Mouse (Mus musculus) right cerebral cortex, postnatal 10 days (tissue): ENCODE measurements around the gene Mok.

ENCODE experiments used
- DNase-seq, 2 experiments: peaks; one replicate each; pipeline ENCODE4 v3.0.0; 2021; ENCODE audit warnings: low spot score in 2 of 2

The Mok gene

DNA sequence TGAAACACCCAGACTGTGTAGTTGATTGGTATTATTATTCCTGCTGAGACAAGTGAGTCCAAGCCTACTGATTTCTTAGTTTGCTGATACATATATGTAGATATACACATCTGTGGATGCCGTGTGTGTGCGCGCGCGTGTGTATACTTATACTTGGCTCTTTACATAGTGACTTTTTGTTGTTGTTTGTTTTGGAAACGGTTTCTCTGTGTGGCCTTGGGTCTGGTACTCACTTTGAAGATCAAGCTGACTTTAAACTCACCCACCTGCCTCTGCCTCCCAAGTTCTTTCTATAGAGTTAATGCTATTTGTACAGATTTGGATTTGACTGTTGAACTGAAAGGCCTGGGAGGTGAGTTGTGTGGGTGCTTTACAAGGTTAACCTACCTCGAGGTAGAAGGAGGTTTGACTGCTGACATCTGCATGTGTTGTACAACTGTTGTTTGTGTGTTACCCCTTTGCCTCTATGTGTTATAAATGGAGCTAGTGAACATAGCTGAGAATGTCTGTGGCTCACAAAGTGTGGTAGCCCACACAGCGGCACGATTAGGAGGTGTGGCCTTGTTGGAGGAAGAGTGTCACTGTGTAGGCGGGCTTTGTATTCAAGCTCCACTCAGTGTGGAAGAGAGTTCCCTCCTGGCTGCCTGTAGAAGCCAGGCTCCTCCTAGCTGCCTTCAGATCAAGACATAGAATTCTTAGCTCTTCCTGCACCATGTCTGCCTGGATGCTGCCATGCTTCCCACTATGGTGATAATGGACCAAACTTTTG, 70.1 kb downstream of the Mok start:
- no peak for DNase-seq

DNA sequence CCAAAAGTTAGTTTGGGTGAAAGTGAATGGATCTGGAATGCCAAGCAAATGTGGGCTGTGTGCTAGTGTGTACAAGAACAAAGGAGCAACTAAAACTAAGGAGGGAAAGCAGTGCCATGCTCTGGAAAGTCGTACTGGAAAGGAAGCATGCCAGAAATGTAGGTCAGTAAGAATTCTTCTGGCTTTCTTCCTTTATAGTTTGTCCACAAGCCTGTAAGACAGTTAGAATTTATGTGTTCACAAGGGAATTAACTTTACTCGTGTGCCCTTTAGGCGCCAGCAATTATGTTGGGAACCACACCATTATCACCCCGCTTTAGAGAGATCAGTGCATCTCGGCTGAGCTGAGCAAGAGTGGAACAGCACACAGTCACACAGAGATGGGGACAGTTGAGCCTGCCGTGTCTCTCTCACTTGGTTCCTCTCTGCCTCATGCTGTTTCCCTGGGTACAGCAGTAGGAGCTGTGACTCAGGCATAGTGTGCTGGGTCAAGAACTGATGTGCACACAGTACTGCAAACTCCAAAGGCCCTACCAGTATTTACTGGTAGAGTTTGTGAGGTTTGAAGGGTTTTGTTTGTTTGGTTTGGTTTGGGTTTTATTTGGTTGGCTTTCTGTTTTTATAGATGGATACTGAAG, 71.0 kb downstream of the Mok start:
- DNase-seq = no peak

DNA sequence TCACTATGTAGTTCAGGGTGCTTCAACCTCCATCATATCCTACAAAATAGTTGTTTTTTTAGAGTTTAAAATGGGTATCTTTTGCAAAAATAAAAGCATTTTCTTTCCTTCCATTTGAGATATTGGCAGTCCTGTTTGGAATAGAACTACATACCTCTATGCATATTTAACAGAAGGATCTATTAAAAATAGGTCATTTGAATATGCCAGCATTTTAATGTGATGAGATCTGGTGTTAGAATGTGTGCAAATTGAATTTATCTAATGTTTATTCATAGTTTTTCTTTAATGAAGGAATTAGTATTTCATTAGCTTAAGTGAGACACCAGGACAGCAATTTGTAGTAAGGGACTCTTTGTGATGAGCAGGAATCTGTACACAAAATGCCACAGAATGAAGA, 72.2 kb downstream of the Mok start:
- DNase-seq = no peak

DNA sequence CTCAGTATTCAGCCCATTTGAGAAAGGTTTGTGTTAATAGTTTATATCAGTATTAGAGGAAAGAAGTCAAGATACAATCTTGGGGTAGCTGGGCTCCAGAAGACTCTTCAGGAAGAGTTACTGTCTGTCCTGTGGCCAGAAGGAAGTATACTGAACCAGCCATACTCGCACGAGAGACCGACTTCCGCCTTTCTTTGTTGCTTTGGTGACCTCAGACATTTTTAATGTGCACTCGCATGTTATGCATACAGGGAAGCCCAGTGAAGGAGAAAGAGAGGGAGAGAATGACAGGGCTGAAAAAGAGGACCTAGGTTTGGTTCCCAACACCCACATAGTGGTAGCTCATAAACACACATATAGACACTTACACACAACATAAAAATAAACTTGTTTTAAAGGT, 76.2 kb downstream of the Mok start:
- no peak for DNase-seq

DNA sequence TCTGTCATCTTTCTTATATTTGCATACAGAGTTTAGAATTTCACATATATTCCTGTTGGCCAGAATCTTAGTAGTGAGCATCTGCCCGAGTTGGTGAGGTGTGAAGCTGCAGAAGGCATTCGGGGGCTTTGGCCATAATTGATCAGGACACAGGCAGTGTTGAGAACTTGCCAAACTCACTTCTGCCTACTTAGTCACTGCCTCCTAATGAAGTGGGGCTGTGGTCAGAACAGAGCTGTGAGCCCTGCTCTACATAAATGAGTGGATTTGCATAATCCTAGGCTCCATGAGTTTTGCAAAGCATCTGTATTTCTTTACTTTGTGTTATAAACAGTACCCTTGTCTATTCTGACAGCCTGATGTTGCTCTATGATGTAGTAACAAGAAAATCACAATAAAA, 78.4 kb downstream of the Mok start:
- no peak for DNase-seq

DNA sequence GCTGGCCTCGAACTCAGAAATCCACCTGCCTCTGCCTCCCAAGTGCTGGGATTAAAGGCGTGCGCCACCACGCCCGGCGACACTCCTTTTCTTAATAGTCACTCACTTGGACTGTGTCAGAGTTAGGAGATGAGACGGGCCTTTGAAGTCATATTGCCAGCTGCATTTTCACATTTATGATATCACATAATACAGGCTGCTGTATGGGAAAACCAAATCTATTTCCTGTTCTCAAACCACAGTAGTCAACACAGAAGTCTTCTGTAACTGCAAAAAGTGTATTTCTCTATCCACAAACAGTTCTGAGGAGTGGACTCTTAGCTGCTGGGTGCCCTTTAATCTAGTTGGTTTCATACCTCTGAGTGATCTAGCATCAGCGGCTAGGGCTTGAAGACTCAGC, 81.8 kb downstream of the Mok start:
- DNase-seq = no peak
